Mouse (Mus musculus): ENCODE measurements at regions not wholly inside any gene's neighbourhood (a gene's known extent, or its start where the extent isn't known, plus 50 kb on each side); places are given as distances from the start of the nearest gene placed in this dataset.

- TF ChIP-seq GATA1 (IDR thresholded peaks at IDR 0.05; ENCODE audit: low read length) = no peak
- no peak for TF ChIP-seq TAL1 (IDR thresholded peaks at IDR 0.05; ENCODE audit: low read length)
Observed at GRCm38 (mm10) chr1:35615131-35615530, 453.1 kb upstream of the Hs6st1 start.

Data from erythroblast, embryonic 14.5 days (primary cell).